Mouse (Mus musculus): ENCODE data around the gene Treh. TPM values are rescaled to one million over a fixed set of nuclear protein-coding genes. Genes with fewer than 3 reads are reported as not detected.

Gene Treh
- polyA plus RNA-seq, 1 experiment from 2014 or later, result not detected

DNA sequence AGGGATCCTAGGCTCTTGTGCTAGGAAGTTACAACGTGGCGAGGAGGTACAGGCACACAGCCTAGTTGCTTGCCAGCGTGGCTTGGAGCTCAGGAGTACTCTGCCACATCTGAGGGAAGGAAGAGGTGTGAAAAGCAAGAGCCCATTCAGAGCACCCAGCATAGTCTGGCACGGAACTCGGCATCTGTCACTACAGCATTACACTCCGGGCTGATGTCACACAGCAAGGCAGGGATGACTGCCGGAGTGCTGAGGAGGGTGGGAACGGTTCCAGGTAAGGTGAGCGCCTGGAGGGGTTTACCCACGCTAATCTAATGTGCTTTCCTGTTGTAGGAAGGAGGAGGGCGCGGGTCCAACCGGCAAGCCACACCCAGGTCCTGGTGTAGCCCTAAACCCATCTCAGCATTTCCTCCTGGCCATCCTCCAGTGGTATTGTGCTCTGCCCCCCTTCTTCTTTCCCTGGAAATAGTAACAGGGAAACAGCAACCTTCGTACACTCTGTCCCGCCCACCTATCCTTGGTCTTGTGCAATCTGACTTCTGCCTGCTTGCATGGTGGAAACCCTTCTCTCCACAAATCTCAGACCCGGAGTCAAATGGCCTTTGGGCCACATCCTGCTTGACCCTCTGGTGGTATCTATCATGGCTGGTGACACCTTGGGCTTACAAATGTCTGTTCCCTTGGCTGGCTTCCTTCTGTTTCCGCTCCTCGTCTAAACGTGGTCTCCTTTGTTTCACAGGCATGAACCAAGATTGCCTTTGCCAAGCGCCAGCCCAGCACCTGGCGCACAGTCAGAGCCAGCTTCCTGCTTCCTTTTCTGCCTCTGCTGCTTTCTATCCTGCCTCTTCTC, 18.9 kb downstream of the Treh start:
- WGBS (ENCODE audit: missing documents), result 46% methylated on average over 21 of the region's 21 CpGs
- no peak overlapping the region for H3K4me3 ChIP-seq (ENCODE audit: inconsistent target)
- H3K36me3 ChIP-seq (ENCODE audit: inconsistent target), result no peaks in the 10 kb centered on the region
- no peak overlapping the region for H3K27ac ChIP-seq
- no peaks in the 10 kb centered on the region for H3K79me2 ChIP-seq (ENCODE audit: inconsistent target)

DNA sequence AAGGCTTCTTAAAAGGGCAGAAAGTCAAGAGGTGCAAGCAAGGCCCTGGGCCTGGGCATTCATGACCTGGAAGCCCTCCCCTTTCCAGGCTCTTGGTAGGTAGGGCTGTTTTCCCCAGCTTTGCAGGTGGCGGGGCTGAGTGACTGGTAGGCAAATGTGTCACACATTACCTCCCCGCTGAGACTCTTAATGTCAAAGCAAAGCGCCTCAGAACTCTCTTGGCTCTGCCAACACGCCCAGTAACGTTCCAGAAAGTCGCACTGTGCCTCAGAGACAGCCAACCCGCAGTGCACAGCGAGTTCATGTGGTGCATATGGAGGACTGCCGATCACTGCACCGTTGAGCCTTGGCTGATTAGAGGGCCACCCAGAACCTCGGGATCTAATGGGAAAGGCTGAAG, 20.0 kb downstream of the Treh start:
- Histone ChIP-seq H3K79me2 (ENCODE audit: inconsistent target) (no peaks in the 10 kb centered on the region), H3K36me3 (ENCODE audit: inconsistent target) (no peaks in the 10 kb centered on the region), H3K4me3 (ENCODE audit: inconsistent target) (no peak overlapping the region), H3K27ac (no peak overlapping the region)
- WGBS (ENCODE audit: missing documents), result 94% methylated on average over 9 of the region's 11 CpGs

DNA sequence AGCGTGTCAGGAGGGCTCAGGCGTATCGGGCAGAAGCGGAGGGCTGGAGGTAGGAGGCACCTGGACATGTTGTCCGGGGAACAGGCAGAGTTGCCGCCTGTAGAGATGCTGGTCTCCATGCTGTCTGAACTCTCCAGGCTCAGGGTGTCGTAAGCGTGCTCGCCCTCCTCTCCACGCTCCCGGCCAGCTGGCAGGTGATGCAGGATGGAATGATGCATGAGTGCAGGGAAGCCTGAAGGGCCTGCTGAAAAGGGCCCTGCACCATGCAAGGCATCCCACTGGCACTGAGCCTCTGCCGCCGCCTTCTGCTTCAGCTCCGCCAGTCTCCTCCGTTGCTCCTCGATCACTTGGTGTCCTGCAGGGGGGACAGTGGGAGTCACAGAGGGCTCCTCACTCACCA, 24.8 kb downstream of the Treh start:
- no peaks in the 10 kb centered on the region for H3K36me3 ChIP-seq (ENCODE audit: inconsistent target)
- WGBS (ENCODE audit: missing documents), result 93% methylated on average over 16 of the region's 16 CpGs
- no peaks in the 10 kb centered on the region for H3K79me2 ChIP-seq (ENCODE audit: inconsistent target)
- no peak overlapping the region for H3K27ac ChIP-seq
- H3K4me3 ChIP-seq (ENCODE audit: inconsistent target), result no peak overlapping the region

DNA sequence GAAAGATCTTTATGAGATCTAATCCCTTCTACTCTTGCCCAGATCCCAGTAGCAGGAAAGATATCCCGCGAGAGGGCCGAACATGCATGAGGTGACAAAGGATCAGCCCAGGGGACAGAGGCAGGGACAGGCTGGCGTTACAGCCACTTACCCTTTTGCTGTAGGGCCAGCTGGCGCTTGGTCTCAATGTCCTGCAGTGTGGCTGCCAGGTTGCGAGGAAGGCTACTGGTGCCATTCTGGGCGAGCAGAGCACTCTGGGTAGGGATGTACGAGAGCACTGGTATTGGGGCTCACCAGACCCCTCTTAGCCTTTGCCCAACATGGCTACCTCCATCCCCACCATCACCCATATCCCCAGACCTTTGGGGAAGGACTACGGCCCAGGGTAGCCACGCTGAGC, 26.2 kb downstream of the Treh start:
- WGBS (ENCODE audit: missing documents), result 93% methylated on average over 10 of the region's 10 CpGs
- Histone ChIP-seq H3K27ac (no peak overlapping the region), H3K36me3 (ENCODE audit: inconsistent target) (no peaks in the 10 kb centered on the region), H3K79me2 (ENCODE audit: inconsistent target) (no peaks in the 10 kb centered on the region), H3K4me3 (ENCODE audit: inconsistent target) (no peak overlapping the region)

DNA sequence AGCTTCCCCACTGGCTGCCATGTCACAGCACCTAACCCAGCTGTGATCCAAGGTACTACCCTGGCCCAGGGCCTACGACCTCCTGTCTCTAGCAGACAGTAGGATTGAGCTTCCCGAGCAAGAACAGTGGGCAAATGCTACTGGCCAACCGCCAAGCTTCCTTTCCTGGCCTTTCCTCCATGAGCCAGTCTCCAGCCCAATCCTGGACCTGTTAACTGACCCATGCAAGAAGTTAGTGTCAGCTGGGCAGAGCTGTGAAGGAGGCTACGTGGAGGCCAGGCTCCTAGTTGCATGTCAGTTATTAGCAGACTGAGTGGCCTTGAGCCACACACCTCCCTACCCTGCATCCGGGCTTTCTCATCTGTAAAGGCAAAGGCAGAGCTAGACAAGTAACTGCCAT, 26.7 kb downstream of the Treh start:
- H3K36me3 ChIP-seq (ENCODE audit: inconsistent target), result no peaks in the 10 kb centered on the region
- H3K79me2 ChIP-seq (ENCODE audit: inconsistent target), result no peaks in the 10 kb centered on the region
- H3K27ac ChIP-seq, result no peak overlapping the region
- 89% methylated on average over 5 of the region's 5 CpGs for WGBS (ENCODE audit: missing documents)
- no peak overlapping the region for H3K4me3 ChIP-seq (ENCODE audit: inconsistent target)

DNA sequence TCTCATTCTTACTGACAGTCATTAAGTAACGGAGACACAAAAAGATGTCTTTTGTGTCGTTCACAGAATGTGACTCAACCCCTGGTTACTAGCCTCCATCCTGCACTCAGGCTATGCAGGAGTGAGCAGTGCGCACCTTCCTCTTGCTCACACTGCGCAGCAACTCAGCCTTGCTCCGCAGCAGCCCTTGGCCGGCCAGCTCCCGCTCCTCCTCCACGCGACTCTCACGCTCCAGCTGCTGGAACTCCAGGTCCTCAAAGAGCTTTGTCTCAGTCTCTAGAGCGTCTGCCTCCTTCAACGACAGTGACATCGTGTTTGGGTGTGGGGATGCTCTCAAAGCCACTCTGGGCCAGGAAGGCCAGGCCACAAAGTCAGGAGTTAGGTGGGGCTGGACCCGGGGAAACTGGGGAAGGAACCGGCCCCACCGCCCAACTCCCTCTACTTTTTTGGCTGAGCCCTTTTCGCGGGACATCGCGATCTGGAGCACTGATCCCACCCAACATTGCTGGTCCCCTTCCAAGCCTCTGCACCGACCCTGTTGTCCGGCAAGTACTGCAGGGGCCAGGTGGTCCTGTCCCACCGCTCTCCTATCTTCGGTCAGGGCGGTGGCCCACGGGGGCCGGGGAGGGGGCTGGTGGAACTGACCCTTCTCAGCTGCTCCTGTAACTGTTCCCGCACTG, 34.9 kb downstream of the Treh start:
- Histone ChIP-seq H3K36me3 (ENCODE audit: inconsistent target) (no peaks in the 10 kb centered on the region), H3K79me2 (ENCODE audit: inconsistent target) (no peaks in the 10 kb centered on the region), H3K4me3 (ENCODE audit: inconsistent target) (no peak overlapping the region), H3K27ac (no peak overlapping the region)
- 32% methylated on average over 22 of the region's 28 CpGs for WGBS (ENCODE audit: missing documents)

DNA sequence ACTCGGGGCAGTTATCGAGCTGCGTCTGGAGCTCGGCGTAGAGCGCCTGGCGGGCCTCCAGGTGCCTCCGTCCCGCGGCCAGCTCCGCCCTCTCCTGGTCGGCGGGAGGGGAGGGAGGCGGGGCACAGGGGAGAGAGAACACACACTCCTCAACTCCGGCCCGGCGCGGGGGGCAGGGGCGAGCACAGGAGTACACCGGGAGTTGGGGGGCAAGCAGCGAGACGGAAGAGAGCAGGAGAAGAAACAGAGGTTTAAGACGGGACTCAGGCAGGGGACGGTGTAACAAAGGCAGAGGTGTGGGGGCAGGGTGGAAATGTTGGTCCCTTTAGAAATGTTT, 35.4 kb downstream of the Treh start:
- 3% methylated on average over 13 of the region's 24 CpGs for WGBS (ENCODE audit: missing documents)
- Histone ChIP-seq H3K79me2 (ENCODE audit: inconsistent target) (no peaks in the 10 kb centered on the region), H3K27ac (no peak overlapping the region), H3K36me3 (ENCODE audit: inconsistent target) (no peaks in the 10 kb centered on the region), H3K4me3 (ENCODE audit: inconsistent target) (no peak overlapping the region)

DNA sequence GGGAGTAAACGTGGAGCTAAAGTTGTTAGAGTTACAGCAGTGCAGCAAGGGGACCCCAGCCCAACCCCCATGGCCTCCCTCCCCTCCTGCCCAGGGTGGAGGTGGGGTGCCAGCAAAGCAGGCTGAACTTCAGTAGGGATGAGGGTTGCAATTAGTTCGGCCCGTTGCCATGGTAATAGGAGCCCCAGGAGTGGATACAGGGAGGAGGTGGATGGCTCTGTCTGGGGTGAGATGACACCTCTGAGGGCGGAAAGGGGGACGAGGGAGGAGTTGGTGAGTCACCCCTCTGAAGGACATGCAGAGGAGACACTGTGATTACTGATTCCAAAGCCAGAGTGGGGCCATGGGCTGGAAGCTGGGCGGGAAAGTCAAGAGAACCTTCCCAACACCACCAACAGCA, 35.9 kb downstream of the Treh start:
- no peak overlapping the region for H3K27ac ChIP-seq
- H3K4me3 ChIP-seq (ENCODE audit: inconsistent target), result no peak overlapping the region
- no peaks in the 10 kb centered on the region for H3K79me2 ChIP-seq (ENCODE audit: inconsistent target)
- H3K36me3 ChIP-seq (ENCODE audit: inconsistent target), result no peaks in the 10 kb centered on the region
- WGBS (ENCODE audit: missing documents), result 70% methylated on average over 6 of the region's 6 CpGs

DNA sequence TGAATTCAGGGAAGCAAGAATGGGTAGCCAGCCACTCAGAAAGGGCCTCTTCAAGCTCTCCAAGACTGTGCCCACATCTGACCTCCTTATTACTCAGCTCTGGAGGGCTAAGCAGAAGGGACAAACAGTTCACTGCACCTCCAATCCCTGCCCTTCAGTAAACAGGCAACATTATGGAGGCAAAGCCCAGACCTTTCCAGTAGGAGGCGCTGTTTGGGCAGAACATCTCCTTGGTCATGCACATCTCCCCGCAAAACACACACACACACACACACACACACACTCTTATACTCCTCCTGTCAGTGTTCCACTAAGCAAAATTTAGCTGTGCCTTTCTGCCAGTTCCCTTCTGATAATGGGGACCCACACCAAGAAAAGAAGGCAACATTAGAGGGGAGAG, 36.6 kb downstream of the Treh start:
- Histone ChIP-seq H3K27ac (no peak overlapping the region), H3K79me2 (ENCODE audit: inconsistent target) (no peaks in the 10 kb centered on the region), H3K4me3 (ENCODE audit: inconsistent target) (no peak overlapping the region), H3K36me3 (ENCODE audit: inconsistent target) (no peaks in the 10 kb centered on the region)
- 100% methylated on average over 2 of the region's 2 CpGs for WGBS (ENCODE audit: missing documents)

DNA sequence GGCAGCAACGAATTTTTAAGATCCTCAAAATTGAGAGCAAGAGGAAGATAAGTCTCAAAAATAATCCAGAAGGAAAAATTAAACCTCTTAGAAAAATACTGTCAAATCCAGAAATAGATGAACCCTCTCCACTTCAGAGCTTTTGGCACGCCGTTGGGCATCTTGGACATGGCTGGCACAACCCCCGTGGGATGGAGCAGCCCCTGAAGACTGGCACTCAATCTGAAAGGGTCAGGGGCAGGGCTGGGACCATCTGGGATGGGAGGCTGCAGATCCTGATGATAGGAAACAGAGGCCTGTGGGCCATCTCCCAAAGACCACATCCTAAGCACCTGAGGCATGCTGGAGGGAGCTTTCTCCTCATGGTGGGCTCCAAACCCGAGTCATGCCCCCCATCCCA, 37.2 kb downstream of the Treh start:
- H3K36me3 ChIP-seq (ENCODE audit: inconsistent target), result no peaks in the 10 kb centered on the region
- 88% methylated on average over 5 of the region's 5 CpGs for WGBS (ENCODE audit: missing documents)
- no peaks in the 10 kb centered on the region for H3K79me2 ChIP-seq (ENCODE audit: inconsistent target)
- no peak overlapping the region for H3K27ac ChIP-seq
- H3K4me3 ChIP-seq (ENCODE audit: inconsistent target), result no peak overlapping the region

DNA sequence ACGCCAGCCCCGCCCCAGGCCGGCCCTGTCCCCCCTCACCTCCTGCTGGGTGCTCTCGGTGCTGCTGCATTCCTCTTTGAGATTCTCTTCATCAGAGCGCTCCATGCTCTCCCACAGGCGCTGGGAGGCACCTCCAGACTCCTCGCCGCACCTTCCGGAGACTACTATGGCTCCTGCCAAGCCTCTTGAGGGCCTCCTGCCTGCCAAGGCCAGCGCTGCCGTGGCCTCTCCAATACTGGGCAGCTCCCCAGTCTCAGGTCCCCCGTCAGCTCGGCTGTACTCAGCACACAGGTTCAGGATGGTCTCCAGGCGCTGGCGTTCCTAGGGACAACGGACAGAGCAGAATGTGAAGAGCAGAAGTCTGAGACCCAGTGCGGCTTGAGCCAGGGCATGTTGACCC, 38.6 kb downstream of the Treh start:
- Histone ChIP-seq H3K4me3 (ENCODE audit: inconsistent target) (no peak overlapping the region), H3K36me3 (ENCODE audit: inconsistent target) (no peaks in the 10 kb centered on the region), H3K79me2 (ENCODE audit: inconsistent target) (no peaks in the 10 kb centered on the region), H3K27ac (no peak overlapping the region)
- 93% methylated on average over 17 of the region's 17 CpGs for WGBS (ENCODE audit: missing documents)

DNA sequence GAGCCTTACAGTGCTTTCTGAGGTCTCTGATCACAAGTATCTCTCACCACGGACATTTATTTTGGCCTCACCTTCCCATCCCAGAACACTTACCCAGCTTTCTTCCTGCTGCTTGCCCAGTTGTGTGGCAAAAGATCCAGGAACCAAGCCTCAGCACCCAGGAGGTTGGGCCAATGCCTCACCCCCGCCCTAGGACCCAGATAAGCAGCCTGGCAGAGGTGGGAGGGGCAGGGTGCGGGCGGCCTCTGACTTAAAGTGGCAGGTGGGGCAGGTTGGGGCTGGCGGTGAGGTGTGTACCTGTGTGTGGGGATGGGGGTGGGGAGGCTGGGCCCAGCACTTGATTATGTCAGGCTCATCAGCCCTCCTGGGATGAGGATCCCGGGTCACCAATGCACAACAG, 40.0 kb downstream of the Treh start:
- H3K36me3 ChIP-seq (ENCODE audit: inconsistent target), result no peaks in the 10 kb centered on the region
- WGBS (ENCODE audit: missing documents), result 96% methylated on average over 6 of the region's 6 CpGs

DNA sequence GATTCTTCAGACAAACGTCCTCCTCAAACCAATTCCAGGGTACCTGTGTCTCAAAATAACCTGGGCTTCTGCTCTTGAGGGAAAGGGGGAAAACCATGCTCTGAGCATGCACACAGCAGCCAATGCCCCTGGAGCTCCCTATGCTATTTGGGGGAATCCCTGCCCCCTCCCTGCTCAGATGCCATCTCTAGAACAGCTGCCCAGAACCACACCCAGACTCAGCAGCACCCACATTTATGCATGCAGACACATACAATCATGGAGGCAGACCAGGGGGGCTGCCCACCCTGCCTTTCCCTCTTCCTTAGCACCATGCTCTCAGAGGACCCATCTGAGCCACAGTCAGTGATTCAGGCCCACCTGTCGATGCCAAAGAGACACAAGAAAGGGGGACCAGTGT, 40.5 kb downstream of the Treh start:
- no peaks in the 10 kb centered on the region for H3K36me3 ChIP-seq (ENCODE audit: inconsistent target)
- no peak overlapping the region for H3K4me3 ChIP-seq (ENCODE audit: inconsistent target)
- H3K79me2 ChIP-seq (ENCODE audit: inconsistent target), result no peaks in the 10 kb centered on the region
- 89% methylated on average over 2 of the region's 2 CpGs for WGBS (ENCODE audit: missing documents)
- no peak overlapping the region for H3K27ac ChIP-seq

More for the DNA sequence above, 40.0 kb downstream of the Treh start:
- Histone ChIP-seq H3K79me2 (ENCODE audit: inconsistent target) (no peaks in the 10 kb centered on the region), H3K27ac (no peak overlapping the region), H3K4me3 (ENCODE audit: inconsistent target) (no peak overlapping the region)

DNA sequence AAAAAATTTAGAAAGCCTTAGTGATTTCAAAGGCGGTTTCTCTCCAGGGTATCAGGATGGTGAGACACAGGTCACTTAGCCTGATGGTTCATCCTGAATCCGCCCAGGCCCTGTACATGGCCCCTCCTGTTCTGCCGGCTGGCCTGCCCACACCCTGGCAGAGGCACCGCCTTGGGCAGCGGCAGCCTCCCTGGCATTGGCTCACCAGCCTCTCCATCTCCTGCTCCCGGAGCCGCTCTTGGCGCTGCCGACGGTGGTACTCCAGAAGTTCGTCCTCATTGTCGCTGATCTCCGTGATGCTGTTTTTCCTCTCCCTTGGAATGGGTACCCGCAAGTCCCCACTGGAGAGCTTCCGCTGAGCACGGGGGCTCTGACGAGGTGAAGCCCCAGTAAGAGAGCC, 42.1 kb downstream of the Treh start:
- Histone ChIP-seq H3K79me2 (ENCODE audit: inconsistent target) (no peaks in the 10 kb centered on the region), H3K36me3 (ENCODE audit: inconsistent target) (no peaks in the 10 kb centered on the region), H3K4me3 (ENCODE audit: inconsistent target) (no peak overlapping the region), H3K27ac (no peak overlapping the region)
- 96% methylated on average over 17 of the region's 17 CpGs for WGBS (ENCODE audit: missing documents)

DNA sequence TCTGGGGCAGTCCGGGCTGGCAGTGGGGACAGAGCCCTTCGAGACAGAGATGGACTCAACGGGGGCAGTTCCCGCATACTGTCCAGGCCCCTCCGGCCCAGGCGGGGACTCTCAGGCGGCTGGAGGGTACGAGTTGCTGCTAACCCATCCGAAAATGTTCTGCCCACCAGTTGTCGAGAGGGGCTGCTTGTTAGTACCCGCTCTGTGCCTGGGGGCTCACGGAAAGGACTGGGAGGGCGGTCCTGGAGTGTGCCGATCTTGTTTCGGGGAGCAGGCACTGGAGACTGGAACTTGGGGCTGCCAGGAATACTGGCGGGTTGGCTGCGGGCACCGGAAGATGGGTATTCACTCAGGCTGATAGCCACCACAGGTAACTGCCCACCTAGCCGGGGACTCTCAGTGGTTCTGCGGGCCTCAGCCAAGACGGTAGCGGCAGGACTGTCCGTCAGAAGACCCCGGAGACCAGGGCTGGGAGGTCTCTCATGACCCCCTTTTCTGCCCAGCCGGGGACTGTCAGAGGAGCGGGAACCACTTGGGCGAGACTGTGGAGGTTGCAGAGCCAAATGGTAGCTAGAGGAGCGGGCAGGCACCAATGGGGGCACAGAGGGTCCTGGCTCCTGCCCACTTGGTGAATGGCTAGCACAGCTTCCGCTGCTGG, 42.8 kb downstream of the Treh start:
- Histone ChIP-seq H3K36me3 (ENCODE audit: inconsistent target) (no peaks in the 10 kb centered on the region), H3K79me2 (ENCODE audit: inconsistent target) (no peaks in the 10 kb centered on the region), H3K27ac (no peak overlapping the region), H3K4me3 (ENCODE audit: inconsistent target) (no peak overlapping the region)
- 95% methylated on average over 28 of the region's 29 CpGs for WGBS (ENCODE audit: missing documents)

Measured in macrophage (primary cell).